Mouse (Mus musculus) myocyte (in vitro differentiated cells): ENCODE measurements around the gene Slc39a5.

Source experiments
- CEBPB ChIP-seq: IDR thresholded peaks from 2 replicates; pipeline ENCODE4 v1.6.1; 2011; ENCODE audit warnings: mild to moderate bottlenecking, moderate library complexity; ENCODE audit not compliant: poor library complexity, insufficient read depth, severe bottlenecking
- MYOD1 ChIP-seq, 3 experiments: IDR thresholded peaks; one replicate each; pipeline ENCODE4 v1.6.1; 2011; ENCODE audit warnings: control low read depth in 2 of 3, low read depth in 2 of 3, mild to moderate bottlenecking in 2 of 3, moderate library complexity in 1 of 3; ENCODE audit not compliant: insufficient read length in 2 of 3, control insufficient read depth in 1 of 3
- POLR2A ChIP-seq: IDR thresholded peaks from one replicate; pipeline ENCODE4 v1.6.1; 2011; ENCODE audit warnings: low read depth, mild to moderate bottlenecking, control low read depth, moderate library complexity; ENCODE audit not compliant: insufficient read length
- POLR2AphosphoS2 ChIP-seq: IDR thresholded peaks from one replicate; pipeline ENCODE4 v1.6.1; 2011; ENCODE audit warnings: low read depth, control low read depth; ENCODE audit not compliant: insufficient read length
- TCF3 ChIP-seq: IDR thresholded peaks from one replicate; pipeline ENCODE4 v1.6.1; 2011; ENCODE audit warnings: low read depth, control low read depth; ENCODE audit not compliant: insufficient read length

DNA sequence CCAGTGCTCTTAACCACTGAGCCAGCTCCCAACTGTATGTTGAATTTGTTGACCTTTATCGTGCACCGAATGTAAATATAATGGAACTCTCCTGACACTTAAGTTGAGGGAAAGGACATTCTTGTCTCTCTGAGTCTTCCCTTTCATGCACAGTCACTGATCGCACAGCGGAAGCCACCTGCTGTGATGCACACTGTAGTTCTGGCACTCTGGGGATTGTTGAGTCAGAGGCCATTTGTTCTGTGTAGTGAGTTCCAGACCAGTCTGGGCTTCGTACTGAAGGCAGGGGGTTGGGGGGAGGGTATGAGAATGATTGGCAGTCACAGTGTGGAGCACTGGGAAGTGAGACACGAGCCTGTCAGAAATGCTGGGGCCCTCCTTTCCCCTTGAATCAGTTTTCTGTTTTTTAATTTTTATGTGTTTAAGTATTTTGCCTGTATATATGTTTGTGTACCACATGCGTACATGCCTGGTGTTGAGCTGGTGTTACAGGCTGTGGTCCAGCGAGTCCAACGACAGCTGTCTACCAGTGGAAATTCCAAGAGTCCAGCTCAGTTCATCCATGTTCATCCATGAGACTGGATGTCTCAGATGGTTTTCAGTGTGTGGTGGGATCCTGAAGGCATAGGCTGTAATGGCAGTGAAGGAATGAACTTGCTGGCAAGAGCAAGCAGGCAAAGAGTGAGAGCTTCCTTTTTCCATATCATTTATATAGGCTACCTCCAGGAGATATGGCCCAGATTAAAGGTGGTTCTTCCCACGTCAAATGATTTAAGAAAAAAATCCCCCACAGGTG lies 40.5 kb upstream of the Slc39a5 start:
- no peak for TF ChIP-seq MYOD1 (IDR thresholded peaks at IDR 0.05; ENCODE audit: control insufficient read depth in 1 of 3, insufficient read length in 2 of 3, low read depth in 2 of 3)
- no peak for TF ChIP-seq POLR2A
- no peak for TF ChIP-seq CEBPB
- no peak for TF ChIP-seq TCF3
- peak; percentile 64 for TF ChIP-seq POLR2AphosphoS2
